Mouse (Mus musculus) retina, embryonic 14.5 days (tissue): ENCODE measurements around the gene Gpr183.

Experiments used
- DNase-seq: peaks from one replicate; pipeline ENCODE4 v3.0.0-alpha.2; 2015; ENCODE audit warnings: low spot score

Gene Gpr183

GRCm38 (mm10) chr14:121903381-121903876, 61.6 kb downstream of the Gpr183 start:
- no peak for DNase-seq
